Mouse (Mus musculus): ENCODE results near the gene Phc2.

GRCm38 (mm10) chr4:128721761-128722160, 67.3 kb downstream of the Phc2 start:
- TF ChIP-seq EP300 (IDR thresholded peaks at IDR 0.05) = no peak
- no peak for TF ChIP-seq CTCF (IDR thresholded peaks at IDR 0.05)
